Mouse (Mus musculus): ENCODE data around the gene Ism2. TPM values are rescaled to one million over a fixed set of nuclear protein-coding genes. Genes with fewer than 3 reads are reported as not detected.

Gene Ism2
- total RNA-seq (2014; fragmentation: Nextera tagmentation) (not detected in 2 replicates), total RNA-seq (2017) (0.05 TPM in 1 of 2 replicates, not detected in the other), polyA plus RNA-seq (2012) (not detected in 2 replicates)

DNA sequence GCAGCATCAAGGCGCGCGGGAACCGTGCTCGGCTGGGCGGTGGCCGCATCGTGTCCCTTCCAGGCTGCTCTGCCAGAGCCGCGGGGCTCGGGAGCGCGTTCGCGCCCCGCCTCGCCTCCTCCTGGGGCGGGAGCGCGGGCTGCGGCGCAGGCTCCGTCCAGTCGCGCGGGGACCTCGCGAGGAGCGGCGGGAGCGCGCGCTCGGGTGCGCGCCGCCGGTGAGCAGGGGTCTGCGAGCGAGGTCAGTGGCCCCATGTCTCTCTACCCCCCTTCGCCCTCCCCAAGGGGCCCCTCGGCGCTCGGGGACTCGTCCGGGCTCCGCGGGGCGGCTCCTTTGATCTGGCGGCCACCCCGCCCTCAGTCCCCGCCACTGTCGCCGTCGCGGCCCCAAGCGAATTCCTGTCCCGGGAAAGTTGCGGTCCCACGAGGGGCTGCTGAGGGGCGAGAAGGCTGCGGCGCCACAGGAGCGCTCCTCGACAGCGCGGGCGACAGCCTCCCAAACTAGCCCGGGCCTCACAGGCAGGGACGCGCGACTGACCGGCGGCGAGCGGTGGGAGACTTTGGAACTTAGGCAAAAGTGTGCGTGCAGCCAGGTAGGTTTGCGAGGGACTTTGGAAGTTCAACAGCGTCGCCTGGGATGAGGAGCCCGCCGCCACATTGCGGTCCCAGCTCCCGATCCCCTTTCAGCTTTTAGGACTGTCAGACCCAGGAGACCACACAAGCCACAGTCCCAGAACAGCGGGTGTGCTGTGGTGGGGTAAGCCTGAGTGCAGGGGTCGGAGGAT is at the start of gene Ism2:
Ism2 (minus strand) TSS at position 49 of the 784 bp plus-strand sequence.
- Histone ChIP-seq H3K4me1 (ENCODE audit: insufficient read depth, low read depth, low read length) (peaks cover 20% of the 10 kb centered on the region), H3K4me3 (ENCODE audit: low read depth, low read length) (peak within 1 kb of the TSS; percentile 69), H3K9me3 (replicated peaks) (peaks cover 15% of the 10 kb centered on the region), H3K36me3 (replicated peaks) (no peaks in the 10 kb centered on the region), H3K27me3 (ENCODE audit: insufficient read depth, low read length) (peaks cover 43% of the 10 kb centered on the region)
- ATAC-seq (ENCODE audit: extremely low read depth, insufficient number of reproducible peaks, low FRiP score, poor library complexity, severe bottlenecking) (no peak), DNase-seq (ENCODE audit: low spot score) (no peak)
- TF ChIP-seq CTCF (IDR thresholded peaks at IDR 0.05; ENCODE audit: low read depth, low read length) (no peak), GATA1 (IDR thresholded peaks at IDR 0.05; ENCODE audit: borderline replicate concordance, low read length) (no peak), POLR2AphosphoS5 (IDR thresholded peaks at IDR 0.05; ENCODE audit: insufficient replicate concordance, low read depth, low read length) (no peak), GATA2 (IDR thresholded peaks at IDR 0.05; ENCODE audit: borderline replicate concordance, low read depth, low read length) (no peak), TAL1 (conservative IDR thresholded peaks at IDR 0.05; ENCODE audit: low read depth, low read length) (no peak)

DNA sequence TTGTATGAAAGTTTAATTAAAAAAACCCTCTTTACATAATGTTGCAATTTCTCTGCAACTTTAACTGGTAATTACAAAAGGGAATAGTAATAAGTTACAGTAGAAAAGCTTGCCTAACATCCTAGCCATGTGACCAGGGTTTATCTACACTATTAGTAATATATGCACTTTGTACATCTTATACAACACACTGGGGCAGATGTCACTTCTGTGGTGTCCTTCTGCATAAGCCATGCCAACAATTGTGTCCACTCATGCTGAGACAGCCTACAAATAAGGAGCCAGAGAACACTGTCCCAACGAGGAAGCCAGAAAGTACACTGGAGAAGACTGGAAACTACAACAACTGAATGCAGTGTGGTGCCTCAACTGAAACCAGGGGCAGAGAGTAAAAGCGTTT is 48.5 kb upstream of the Ism2 start:
- no peak for ATAC-seq (ENCODE audit: extremely low read depth, insufficient number of reproducible peaks, low FRiP score, poor library complexity, severe bottlenecking)
- peaks cover 62% of the 10 kb centered on the region for H3K36me3 ChIP-seq (replicated peaks)
- no peaks in the 10 kb centered on the region for H3K27me3 ChIP-seq (ENCODE audit: insufficient read depth, low read length)
- no peak overlapping the region for H3K4me3 ChIP-seq (ENCODE audit: low read depth, low read length)
- H3K4me1 ChIP-seq (ENCODE audit: insufficient read depth, low read depth, low read length): peaks cover 6% of the 10 kb centered on the region
- DNase-seq (ENCODE audit: low spot score): no peak
- H3K9me3 ChIP-seq (replicated peaks): no peaks in the 10 kb centered on the region
- no peak for TF ChIP-seq POLR2AphosphoS5 (IDR thresholded peaks at IDR 0.05; ENCODE audit: insufficient replicate concordance, low read depth, low read length)
- no peak for TF ChIP-seq GATA1 (IDR thresholded peaks at IDR 0.05; ENCODE audit: borderline replicate concordance, low read length)
- TF ChIP-seq GATA2 (IDR thresholded peaks at IDR 0.05; ENCODE audit: borderline replicate concordance, low read depth, low read length): no peak
- TF ChIP-seq CTCF (IDR thresholded peaks at IDR 0.05; ENCODE audit: low read depth, low read length): no peak
- TF ChIP-seq TAL1 (conservative IDR thresholded peaks at IDR 0.05; ENCODE audit: low read depth, low read length): no peak

DNA sequence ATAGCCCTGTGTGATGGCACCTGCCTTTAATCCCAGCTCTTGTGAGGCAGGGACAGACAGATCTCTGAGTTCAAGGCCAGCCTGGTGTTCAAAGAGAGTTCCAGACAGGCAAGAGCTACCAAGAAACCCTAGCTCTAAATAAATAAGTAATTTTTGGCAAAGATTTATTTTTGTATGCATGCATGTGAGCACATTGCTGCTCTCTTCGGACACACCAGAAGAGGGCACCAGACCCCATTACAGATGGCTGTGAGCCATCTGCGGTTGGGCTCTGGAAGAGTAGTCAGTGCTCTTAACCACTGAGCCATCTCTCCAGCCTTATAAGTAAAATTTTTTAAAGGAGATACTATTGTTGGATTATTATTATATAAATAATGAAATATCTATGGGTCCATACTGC is 48.0 kb upstream of the Ism2 start:
- H3K27me3 ChIP-seq (ENCODE audit: insufficient read depth, low read length): no peaks in the 10 kb centered on the region
- H3K4me3 ChIP-seq (ENCODE audit: low read depth, low read length): no peak overlapping the region
- DNase-seq (ENCODE audit: low spot score) (no peak), ATAC-seq (ENCODE audit: extremely low read depth, insufficient number of reproducible peaks, low FRiP score, poor library complexity, severe bottlenecking) (no peak)
- H3K9me3 ChIP-seq (replicated peaks): no peaks in the 10 kb centered on the region
- TF ChIP-seq GATA1 (IDR thresholded peaks at IDR 0.05; ENCODE audit: borderline replicate concordance, low read length) (no peak), TAL1 (conservative IDR thresholded peaks at IDR 0.05; ENCODE audit: low read depth, low read length) (no peak), POLR2AphosphoS5 (IDR thresholded peaks at IDR 0.05; ENCODE audit: insufficient replicate concordance, low read depth, low read length) (no peak), GATA2 (IDR thresholded peaks at IDR 0.05; ENCODE audit: borderline replicate concordance, low read depth, low read length) (no peak), CTCF (IDR thresholded peaks at IDR 0.05; ENCODE audit: low read depth, low read length) (no peak)
- H3K36me3 ChIP-seq (replicated peaks): peaks cover 62% of the 10 kb centered on the region
- peaks cover 6% of the 10 kb centered on the region for H3K4me1 ChIP-seq (ENCODE audit: insufficient read depth, low read depth, low read length)

DNA sequence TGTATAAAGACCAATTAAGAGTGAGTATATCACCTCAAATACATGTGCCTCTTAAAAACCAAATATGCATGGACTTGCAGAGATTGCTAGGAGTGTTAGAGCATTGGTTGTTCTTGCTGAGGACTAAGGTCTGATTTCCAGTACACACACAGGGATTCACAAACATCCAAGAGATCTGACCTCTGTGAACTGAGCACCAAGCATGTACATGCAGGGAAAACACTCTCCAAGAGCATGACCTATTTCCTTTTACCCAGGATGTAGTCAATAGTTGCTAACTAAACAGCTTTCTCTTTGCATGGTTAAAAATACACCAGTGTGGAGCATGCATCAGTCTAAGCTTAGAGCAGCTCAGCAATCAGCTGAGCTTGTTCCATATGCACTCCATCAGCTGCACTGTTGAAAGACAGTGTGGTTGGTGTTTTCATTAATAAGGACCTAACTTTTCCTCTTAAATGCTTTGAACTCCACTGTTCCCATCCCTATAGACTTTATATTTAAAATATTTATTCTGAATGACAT is 43.6 kb upstream of the Ism2 start:
- no peak overlapping the region for H3K4me3 ChIP-seq (ENCODE audit: low read depth, low read length)
- no peaks in the 10 kb centered on the region; the same call in 1 of the 2 replicates for H3K4me1 ChIP-seq (ENCODE audit: insufficient read depth, low read depth, low read length)
- H3K27me3 ChIP-seq (ENCODE audit: insufficient read depth, low read length): no peaks in the 10 kb centered on the region
- DNase-seq (ENCODE audit: low spot score) (no peak), ATAC-seq (ENCODE audit: extremely low read depth, insufficient number of reproducible peaks, low FRiP score, poor library complexity, severe bottlenecking) (no peak)
- no peaks in the 10 kb centered on the region for H3K9me3 ChIP-seq (replicated peaks)
- TF ChIP-seq GATA2 (IDR thresholded peaks at IDR 0.05; ENCODE audit: borderline replicate concordance, low read depth, low read length) (no peak), GATA1 (IDR thresholded peaks at IDR 0.05; ENCODE audit: borderline replicate concordance, low read length) (no peak), TAL1 (conservative IDR thresholded peaks at IDR 0.05; ENCODE audit: low read depth, low read length) (no peak), POLR2AphosphoS5 (IDR thresholded peaks at IDR 0.05; ENCODE audit: insufficient replicate concordance, low read depth, low read length) (no peak), CTCF (IDR thresholded peaks at IDR 0.05; ENCODE audit: low read depth, low read length) (no peak)
- peaks cover 76% of the 10 kb centered on the region for H3K36me3 ChIP-seq (replicated peaks)

DNA sequence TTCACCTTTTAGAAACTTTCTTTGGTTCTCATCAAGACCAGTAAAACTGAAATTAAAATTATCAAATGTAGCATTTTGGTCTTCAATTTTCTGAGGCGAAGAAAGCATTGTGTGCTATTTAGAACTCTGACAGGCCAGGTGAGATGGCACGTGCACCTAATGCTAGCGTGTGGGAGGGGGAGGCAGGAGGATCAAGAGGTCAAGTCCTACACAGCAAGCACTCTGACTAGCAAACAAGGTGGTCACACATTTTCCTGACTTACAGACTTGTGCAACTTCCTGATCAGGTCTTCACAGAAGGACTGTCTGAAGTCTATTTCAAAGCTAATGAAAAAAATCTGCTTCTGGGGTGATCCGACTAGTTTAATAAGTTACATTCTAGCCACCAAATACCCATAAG is 38.6 kb upstream of the Ism2 start:
- no peaks in the 10 kb centered on the region for H3K9me3 ChIP-seq (replicated peaks)
- no peaks in the 10 kb centered on the region for H3K27me3 ChIP-seq (ENCODE audit: insufficient read depth, low read length)
- DNase-seq (ENCODE audit: low spot score) (no peak), ATAC-seq (ENCODE audit: extremely low read depth, insufficient number of reproducible peaks, low FRiP score, poor library complexity, severe bottlenecking) (no peak)
- H3K4me1 ChIP-seq (ENCODE audit: insufficient read depth, low read depth, low read length): no peaks in the 10 kb centered on the region
- no peak overlapping the region for H3K4me3 ChIP-seq (ENCODE audit: low read depth, low read length)
- no peak for TF ChIP-seq GATA2 (IDR thresholded peaks at IDR 0.05; ENCODE audit: borderline replicate concordance, low read depth, low read length)
- no peak for TF ChIP-seq POLR2AphosphoS5 (IDR thresholded peaks at IDR 0.05; ENCODE audit: insufficient replicate concordance, low read depth, low read length)
- TF ChIP-seq TAL1 (conservative IDR thresholded peaks at IDR 0.05; ENCODE audit: low read depth, low read length): no peak
- no peak for TF ChIP-seq GATA1 (IDR thresholded peaks at IDR 0.05; ENCODE audit: borderline replicate concordance, low read length)
- no peak for TF ChIP-seq CTCF (IDR thresholded peaks at IDR 0.05; ENCODE audit: low read depth, low read length)
- H3K36me3 ChIP-seq (replicated peaks): peaks cover 64% of the 10 kb centered on the region

DNA sequence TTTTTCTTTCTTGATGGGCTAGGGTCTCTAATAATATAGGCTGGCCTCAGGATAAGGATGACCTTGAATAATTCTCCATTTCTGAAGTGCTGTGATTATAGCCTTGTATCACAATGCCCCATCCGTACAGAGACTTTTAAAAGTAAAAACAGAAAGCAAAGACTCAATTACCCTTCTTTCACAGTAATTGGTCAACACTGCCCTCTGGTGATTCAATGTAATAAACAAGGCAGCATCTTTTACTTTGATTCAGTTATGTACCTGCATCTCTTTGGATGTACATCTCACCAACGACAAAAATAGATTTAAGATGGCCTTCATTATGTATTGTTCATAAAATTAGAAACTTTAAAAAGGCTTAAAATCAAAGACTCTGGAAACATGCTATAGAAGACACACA is 35.4 kb upstream of the Ism2 start:
- Histone ChIP-seq H3K9me3 (replicated peaks) (no peaks in the 10 kb centered on the region), H3K36me3 (replicated peaks) (peaks cover 62% of the 10 kb centered on the region), H3K4me3 (ENCODE audit: low read depth, low read length) (no peak overlapping the region), H3K4me1 (ENCODE audit: insufficient read depth, low read depth, low read length) (peaks cover 16% of the 10 kb centered on the region), H3K27me3 (ENCODE audit: insufficient read depth, low read length) (no peaks in the 10 kb centered on the region)
- no peak for TF ChIP-seq CTCF (IDR thresholded peaks at IDR 0.05; ENCODE audit: low read depth, low read length)
- TF ChIP-seq GATA1 (IDR thresholded peaks at IDR 0.05; ENCODE audit: borderline replicate concordance, low read length): no peak
- TF ChIP-seq TAL1 (conservative IDR thresholded peaks at IDR 0.05; ENCODE audit: low read depth, low read length): no peak
- no peak for TF ChIP-seq POLR2AphosphoS5 (IDR thresholded peaks at IDR 0.05; ENCODE audit: insufficient replicate concordance, low read depth, low read length)
- TF ChIP-seq GATA2 (IDR thresholded peaks at IDR 0.05; ENCODE audit: borderline replicate concordance, low read depth, low read length): no peak
- ATAC-seq (ENCODE audit: extremely low read depth, insufficient number of reproducible peaks, low FRiP score, poor library complexity, severe bottlenecking) (no peak), DNase-seq (ENCODE audit: low spot score) (no peak)
